Mouse (Mus musculus): Measurements from ENCODE around the gene Il22ra1.
"Not testable (repeated sequence)": the region's sequence is repeated elsewhere in the genome, so short reads cannot be mapped to it uniquely, and the experiment has no call there.

The Il22ra1 gene

GRCm38 (mm10) chr4:135727817-135728216 is at the start of gene Il22ra1:
Gene Il22ra1, plus strand, starts transcription at chr4:135728172.
- DNase-seq (ENCODE audit: low read depth) = no peak

DNA sequence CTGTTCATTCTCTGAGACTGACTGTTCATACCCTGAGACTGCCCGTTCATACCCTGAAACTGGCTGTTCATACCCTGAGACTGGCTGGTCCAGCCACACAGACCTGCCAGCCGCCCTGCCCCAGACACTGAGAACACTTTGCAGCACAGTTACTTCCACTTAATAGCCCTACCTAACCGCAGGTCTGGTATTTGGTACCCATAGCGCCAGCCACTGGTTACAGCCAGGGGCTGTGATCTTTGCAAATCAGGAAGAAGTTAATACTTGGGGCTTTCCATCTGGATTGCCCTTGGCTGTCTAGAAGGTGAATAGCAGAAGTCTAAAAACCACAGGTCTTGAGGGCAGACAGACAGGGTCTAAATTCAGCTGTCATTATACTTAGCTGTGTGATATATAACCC is 48.7 kb upstream of the Il22ra1 start:
- no peak for DNase-seq (ENCODE audit: low read depth)

GRCm38 (mm10) chr4:135681789-135682188 is 46.2 kb upstream of the Il22ra1 start:
- DNase-seq (ENCODE audit: low read depth) = no peak

- DNase-seq (ENCODE audit: low read depth) = no peak
Measured at GRCm38 (mm10) chr4:135683553-135683952, 44.4 kb upstream of the Il22ra1 start.

GRCm38 (mm10) chr4:135684731-135685130 is 43.2 kb upstream of the Il22ra1 start:
- DNase-seq (ENCODE audit: low read depth) = no peak

GRCm38 (mm10) chr4:135685906-135686567 is 41.9 kb upstream of the Il22ra1 start, which contains the start of gene Ifnlr1:
Gene Ifnlr1, plus strand, starts transcription at chr4:135686287.
- DNase-seq (ENCODE audit: low read depth) = no peak

DNA sequence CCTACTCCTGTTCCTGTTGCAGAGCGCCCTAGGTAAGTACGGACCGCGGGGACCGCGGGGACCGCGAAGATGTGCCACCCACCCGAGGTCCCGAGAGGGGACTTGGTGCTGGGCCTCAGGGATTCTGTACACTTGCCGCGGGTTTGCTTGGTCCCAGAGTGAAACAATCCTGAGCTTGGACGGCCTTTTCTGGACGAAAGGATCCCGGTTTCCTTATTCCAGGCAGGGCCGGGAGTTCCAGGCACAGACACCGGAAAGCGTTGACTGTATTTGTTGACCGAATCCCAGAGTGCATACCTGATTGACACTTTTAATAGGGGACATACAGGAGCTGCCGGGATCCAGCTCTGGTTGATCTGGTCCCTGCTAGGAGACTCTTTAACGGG is 41.4 kb upstream of the Il22ra1 start:
- no peak for DNase-seq (ENCODE audit: low read depth)

GRCm38 (mm10) chr4:135689797-135690196 is 38.2 kb upstream of the Il22ra1 start:
- no peak for DNase-seq (ENCODE audit: low read depth)

GRCm38 (mm10) chr4:135690241-135690640 is 37.7 kb upstream of the Il22ra1 start:
- DNase-seq (ENCODE audit: low read depth) = no peak

- DNase-seq (ENCODE audit: low read depth) = peak; percentile 74
Measured at GRCm38 (mm10) chr4:135692916-135693315, 35.1 kb upstream of the Il22ra1 start.

GRCm38 (mm10) chr4:135698498-135698897 is 29.5 kb upstream of the Il22ra1 start:
- no peak for DNase-seq (ENCODE audit: low read depth)

DNA sequence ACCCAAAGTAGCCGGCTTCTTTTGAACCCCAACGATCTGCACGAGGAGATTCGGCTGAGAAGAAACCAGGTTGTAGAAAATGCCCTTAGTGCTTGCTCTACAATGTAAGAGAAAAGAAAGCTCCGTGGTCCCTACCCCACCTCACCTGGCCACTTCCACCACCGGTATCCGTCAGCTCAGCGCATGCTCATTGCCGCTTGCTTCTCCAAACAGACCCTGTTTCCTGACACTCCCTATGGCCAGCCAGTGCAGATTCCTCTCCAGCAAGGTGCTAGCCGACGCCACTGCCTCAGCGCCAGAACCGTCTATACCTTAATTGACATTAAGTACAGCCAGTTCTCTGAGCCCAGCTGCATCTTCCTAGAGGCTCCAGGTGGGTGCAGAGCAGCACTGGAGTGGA is 24.5 kb upstream of the Il22ra1 start:
- no peak for DNase-seq (ENCODE audit: low read depth)

DNA sequence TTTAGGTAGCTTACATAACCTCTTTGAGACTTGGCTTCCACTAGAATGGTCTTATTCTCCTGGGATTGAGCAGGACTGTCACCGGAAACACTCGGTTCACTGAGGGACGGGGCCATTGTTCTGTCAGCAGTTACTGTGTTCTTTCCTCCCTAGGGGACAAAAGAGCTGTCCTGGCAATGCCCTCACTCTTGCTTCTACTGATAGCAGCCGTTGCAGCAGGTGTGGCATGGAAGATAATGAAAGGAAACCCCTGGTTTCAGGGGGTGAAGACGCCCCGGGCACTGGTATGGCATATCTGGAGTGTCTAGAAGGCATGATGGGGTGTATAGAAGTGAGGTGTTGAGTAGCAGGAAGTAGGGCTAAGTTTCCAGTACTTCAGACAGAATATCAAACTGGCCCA is 24.0 kb upstream of the Il22ra1 start:
- DNase-seq (ENCODE audit: low read depth) = no peak

- DNase-seq (ENCODE audit: low read depth) = no peak
Measured at GRCm38 (mm10) chr4:135706045-135706444, 21.9 kb upstream of the Il22ra1 start.

- peak; percentile 67 for DNase-seq (ENCODE audit: low read depth)
Measured at GRCm38 (mm10) chr4:135709072-135709564, 18.9 kb upstream of the Il22ra1 start.

- no peak for DNase-seq (ENCODE audit: low read depth)
Measured at GRCm38 (mm10) chr4:135709621-135710020, 18.4 kb upstream of the Il22ra1 start.

GRCm38 (mm10) chr4:135710392-135710791 is 17.6 kb upstream of the Il22ra1 start:
- DNase-seq (ENCODE audit: low read depth) = no peak

DNA sequence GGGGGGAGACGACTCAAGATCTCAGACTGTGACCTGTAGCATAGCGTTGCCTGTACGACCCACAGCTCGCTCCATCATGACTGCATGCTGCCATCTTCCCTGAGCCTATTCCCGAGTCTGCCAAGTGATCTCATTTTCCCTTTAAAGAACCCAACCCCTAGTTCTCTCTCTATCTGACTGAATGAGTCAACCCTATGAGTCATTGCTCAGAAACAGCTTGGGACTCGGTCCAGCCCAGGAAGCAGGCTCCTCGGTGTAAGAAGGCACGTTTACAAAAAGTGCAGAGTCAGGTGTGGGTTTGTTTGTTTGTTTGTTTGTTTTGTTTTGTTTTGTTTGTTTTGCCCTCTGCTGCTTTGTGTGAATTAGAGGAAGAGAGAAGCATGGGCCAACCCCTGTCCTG is 13.2 kb upstream of the Il22ra1 start:
- peak; percentile 31 for DNase-seq (ENCODE audit: low read depth)

DNA sequence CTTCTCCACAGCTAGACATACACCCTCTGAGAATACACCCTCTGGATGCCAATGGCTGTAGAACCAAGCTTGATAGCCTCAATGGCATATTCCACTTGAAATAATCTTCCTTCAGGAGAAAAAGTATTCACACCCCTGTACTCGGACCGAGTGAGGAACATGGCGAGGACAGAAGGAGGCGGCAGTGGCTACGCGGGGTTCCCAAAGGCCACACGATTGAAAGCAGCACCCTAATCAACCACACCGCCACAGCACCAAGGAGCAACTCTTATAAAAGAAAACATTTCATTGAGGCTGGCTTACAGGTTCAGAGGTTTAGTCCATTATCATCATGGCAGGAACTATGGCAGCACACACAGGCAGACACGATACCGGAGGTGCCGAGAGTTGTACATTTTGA is 11.5 kb upstream of the Il22ra1 start:
- not testable (repeated sequence) for DNase-seq (ENCODE audit: low read depth)

DNA sequence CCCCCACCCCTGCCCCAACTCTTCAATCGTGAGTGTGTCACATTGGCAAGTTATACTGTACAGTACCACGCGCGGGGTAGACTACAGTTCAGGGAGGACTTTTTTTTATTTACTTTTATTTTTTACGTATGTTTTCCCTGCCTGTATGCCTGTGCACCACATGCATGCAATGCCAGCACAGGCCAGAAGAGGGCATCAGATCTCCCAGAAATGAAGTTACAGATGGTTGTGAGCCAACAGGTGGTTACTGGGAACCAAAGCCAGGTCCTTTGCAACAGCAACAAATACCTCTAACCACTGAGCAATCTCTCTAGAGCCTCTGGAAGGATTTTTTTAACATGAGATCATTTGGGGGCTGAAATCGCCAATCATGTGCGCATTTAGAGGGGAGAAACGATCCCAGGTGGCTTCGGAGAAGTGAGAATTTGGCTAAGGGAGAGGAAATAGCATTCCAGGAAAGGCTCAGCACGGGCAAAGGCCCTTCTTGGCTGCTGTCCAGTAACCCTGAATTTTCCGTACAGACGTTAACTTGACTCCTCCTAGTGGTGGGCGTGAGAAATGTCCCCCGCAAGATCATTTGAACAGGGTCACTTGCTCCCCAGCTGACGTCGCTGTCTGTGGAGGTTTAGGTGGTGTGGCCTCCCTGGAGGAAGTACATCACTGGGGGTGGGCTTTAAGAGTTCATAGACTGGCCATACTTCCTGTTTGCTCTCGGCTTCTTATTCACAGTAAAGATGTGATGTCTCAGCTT is 5.3 kb upstream of the Il22ra1 start:
- peak; percentile 12 for DNase-seq (ENCODE audit: low read depth)

- DNase-seq (ENCODE audit: low read depth) = no peak
Measured at GRCm38 (mm10) chr4:135726416-135726815, 1.6 kb upstream of the Il22ra1 start.

- no peak for DNase-seq (ENCODE audit: low read depth)
Measured at GRCm38 (mm10) chr4:135730204-135730603, 2.2 kb downstream of the Il22ra1 start.

GRCm38 (mm10) chr4:135730951-135731350 is 3.0 kb downstream of the Il22ra1 start:
- no peak for DNase-seq (ENCODE audit: low read depth)

Data from 416B (cell line).